Mouse (Mus musculus): ENCODE results near the gene Fbxo36. TPM values are rescaled to one million over a fixed set of nuclear protein-coding genes. Genes with fewer than 3 reads are reported as not detected.

Fbxo36 gene
- polyA plus RNA-seq, 1 experiment from 2014 or later: 10.5 TPM

GRCm38 (mm10) chr1:84935668-84936067 is 96.0 kb downstream of the Fbxo36 start:
- H3K27ac ChIP-seq: no peak overlapping the region
- peaks cover 3% of the 10 kb centered on the region; the same call in 1 of the 2 replicates for H3K4me1 ChIP-seq
- H3K36me3 ChIP-seq: no peaks in the 10 kb centered on the region
- WGBS: 68% methylated on average over 9 of the region's 9 CpGs
- no peaks in the 10 kb centered on the region for H3K9me3 ChIP-seq
- no peak overlapping the region for H3K4me3 ChIP-seq (replicated peaks)
- ATAC-seq (ENCODE audit: insufficient read depth, low FRiP score, low read depth): no peak
- no peak overlapping the region for H3K9ac ChIP-seq
- H3K4me2 ChIP-seq: no peak overlapping the region
- peaks cover 16% of the 10 kb centered on the region for H3K27me3 ChIP-seq (replicated peaks)

DNA sequence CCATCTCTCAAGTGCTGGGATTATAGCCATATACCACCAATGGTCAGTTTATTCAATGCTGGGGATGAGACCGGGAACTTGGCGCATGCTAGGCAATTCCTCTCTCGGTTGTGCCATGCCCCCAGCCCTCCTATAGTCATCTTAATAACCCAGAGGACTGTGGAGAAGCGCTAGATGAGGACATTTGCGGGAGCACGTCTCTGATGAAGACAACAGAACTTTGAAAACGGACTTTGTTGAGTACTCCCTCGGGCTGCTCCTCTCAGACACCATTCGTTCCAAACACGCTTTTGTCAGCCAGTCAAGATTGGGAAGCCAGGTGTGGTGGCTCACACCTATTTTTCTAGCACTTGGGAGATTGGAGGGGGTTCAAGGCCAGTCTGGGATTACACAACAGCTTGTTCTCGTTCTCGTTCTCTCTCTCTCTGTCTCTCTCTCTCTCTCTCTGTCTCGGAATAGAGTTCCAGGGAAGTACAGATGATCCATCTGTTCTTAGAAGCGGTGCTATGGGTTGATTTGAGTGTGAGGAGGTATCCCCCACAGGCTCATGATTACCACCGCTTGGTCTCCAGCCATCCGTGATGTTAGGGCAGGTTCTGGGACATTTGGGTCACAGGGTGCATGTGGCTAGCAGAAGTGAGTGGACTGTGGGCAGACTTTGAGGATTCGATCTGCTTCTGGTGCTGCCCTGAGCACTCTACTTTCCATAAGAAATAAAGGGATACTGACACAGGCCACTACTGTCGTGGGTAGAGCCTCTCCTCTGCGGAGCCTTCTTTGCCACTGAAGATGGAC is 97.3 kb downstream of the Fbxo36 start:
- 84% methylated on average over 19 of the region's 19 CpGs for WGBS
- no peak for ATAC-seq (ENCODE audit: insufficient read depth, low FRiP score, low read depth)
- Histone ChIP-seq H3K27ac (no peak overlapping the region), H3K9me3 (no peaks in the 10 kb centered on the region), H3K27me3 (replicated peaks) (peaks cover 16% of the 10 kb centered on the region), H3K4me2 (no peak overlapping the region), H3K4me1 (peaks cover 3% of the 10 kb centered on the region; the same call in 1 of the 2 replicates), H3K9ac (no peak overlapping the region), H3K4me3 (replicated peaks) (no peak overlapping the region), H3K36me3 (no peaks in the 10 kb centered on the region)

- peaks cover 6% of the 10 kb centered on the region; the same call in 1 of the 2 replicates for H3K27me3 ChIP-seq (replicated peaks)
- WGBS: 60% methylated on average over 4 of the region's 4 CpGs
Measured at GRCm38 (mm10) chr1:84939466-84939865, 99.8 kb downstream of the Fbxo36 start.

GRCm38 (mm10) chr1:84940322-84940721 is 100.7 kb downstream of the Fbxo36 start:
- Histone ChIP-seq H3K36me3 (no peaks in the 10 kb centered on the region), H3K4me3 (replicated peaks) (no peak overlapping the region), H3K27me3 (replicated peaks) (no peaks in the 10 kb centered on the region), H3K4me2 (no peak overlapping the region), H3K4me1 (no peaks in the 10 kb centered on the region), H3K9me3 (no peaks in the 10 kb centered on the region), H3K27ac (no peak overlapping the region), H3K9ac (no peak overlapping the region)
- 82% methylated on average over 2 of the region's 2 CpGs for WGBS
- no peak for ATAC-seq (ENCODE audit: insufficient read depth, low FRiP score, low read depth)

More at GRCm38 (mm10) chr1:84939466-84939865, 99.8 kb downstream of the Fbxo36 start:
- H3K27ac ChIP-seq: no peak overlapping the region
- no peak for ATAC-seq (ENCODE audit: insufficient read depth, low FRiP score, low read depth)
- H3K36me3 ChIP-seq: no peaks in the 10 kb centered on the region
- H3K4me3 ChIP-seq (replicated peaks): no peak overlapping the region
- H3K4me1 ChIP-seq: no peaks in the 10 kb centered on the region
- no peak overlapping the region for H3K9ac ChIP-seq
- no peak overlapping the region for H3K4me2 ChIP-seq
- no peaks in the 10 kb centered on the region for H3K9me3 ChIP-seq

DNA sequence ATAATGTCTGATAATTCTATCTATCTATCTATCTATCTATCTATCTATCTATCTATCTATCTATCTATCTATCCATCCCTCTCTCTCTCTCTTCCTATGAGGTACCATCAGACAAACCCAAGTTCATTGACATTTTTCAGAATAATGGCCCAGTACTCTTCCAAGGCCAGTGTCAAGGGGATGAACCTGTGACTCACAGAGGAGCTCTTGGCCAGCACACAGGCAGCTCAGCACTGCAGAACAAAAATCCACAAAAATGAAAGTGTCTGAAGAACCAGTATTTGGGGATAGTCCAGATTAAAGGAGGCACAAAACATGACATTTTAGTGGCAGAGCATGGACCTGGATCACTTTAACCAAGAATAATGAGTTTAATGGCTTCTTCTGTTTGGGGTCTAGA is 103.0 kb downstream of the Fbxo36 start:
- H3K36me3 ChIP-seq: no peaks in the 10 kb centered on the region
- no peaks in the 10 kb centered on the region for H3K27me3 ChIP-seq (replicated peaks)
- H3K27ac ChIP-seq: no peak overlapping the region
- no peak overlapping the region for H3K4me3 ChIP-seq (replicated peaks)
- H3K9me3 ChIP-seq: no peaks in the 10 kb centered on the region
- no peak for ATAC-seq (ENCODE audit: insufficient read depth, low FRiP score, low read depth)
- no peak overlapping the region for H3K4me2 ChIP-seq
- H3K4me1 ChIP-seq: no peaks in the 10 kb centered on the region
- H3K9ac ChIP-seq: no peak overlapping the region

GRCm38 (mm10) chr1:84943549-84943948 is 103.9 kb downstream of the Fbxo36 start:
- Histone ChIP-seq H3K27me3 (replicated peaks) (no peaks in the 10 kb centered on the region), H3K4me1 (no peaks in the 10 kb centered on the region), H3K4me3 (replicated peaks) (no peak overlapping the region), H3K9me3 (no peaks in the 10 kb centered on the region), H3K4me2 (no peak overlapping the region), H3K36me3 (no peaks in the 10 kb centered on the region), H3K27ac (no peak overlapping the region), H3K9ac (no peak overlapping the region)
- no peak for ATAC-seq (ENCODE audit: insufficient read depth, low FRiP score, low read depth)
- 91% methylated on average over 4 of the region's 4 CpGs for WGBS

- no peak for ATAC-seq (ENCODE audit: insufficient read depth, low FRiP score, low read depth)
- Histone ChIP-seq H3K9ac (no peak overlapping the region), H3K27ac (no peak overlapping the region), H3K36me3 (no peaks in the 10 kb centered on the region), H3K4me1 (no peaks in the 10 kb centered on the region), H3K4me3 (replicated peaks) (no peak overlapping the region), H3K9me3 (no peaks in the 10 kb centered on the region), H3K27me3 (replicated peaks) (no peaks in the 10 kb centered on the region), H3K4me2 (no peak overlapping the region)
- WGBS: 78% methylated on average over 3 of the region's 3 CpGs
Measured at GRCm38 (mm10) chr1:84945950-84946349, 106.3 kb downstream of the Fbxo36 start.

DNA sequence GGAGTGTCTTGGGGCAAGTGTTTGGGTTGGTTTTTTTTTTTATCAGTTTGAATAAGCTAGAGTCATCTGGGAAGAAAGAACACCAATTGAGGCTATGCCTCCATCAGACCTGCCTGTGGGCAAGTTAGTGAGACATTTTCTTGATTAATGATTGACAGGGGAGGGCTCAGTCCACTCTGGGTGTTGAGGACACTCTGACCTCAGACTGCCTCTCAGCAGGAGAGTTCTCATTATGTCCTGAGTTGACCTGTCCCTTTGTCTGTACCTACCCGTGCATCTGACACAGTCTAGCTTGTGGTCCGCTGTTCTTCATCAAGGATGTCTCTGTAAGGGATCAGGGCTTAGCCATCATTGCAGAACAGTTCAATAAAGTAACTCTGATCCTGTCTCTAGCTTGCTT is 107.7 kb downstream of the Fbxo36 start:
- no peak overlapping the region for H3K9ac ChIP-seq
- H3K27me3 ChIP-seq (replicated peaks): no peaks in the 10 kb centered on the region
- no peak for ATAC-seq (ENCODE audit: insufficient read depth, low FRiP score, low read depth)
- H3K4me2 ChIP-seq: no peak overlapping the region
- H3K9me3 ChIP-seq: no peaks in the 10 kb centered on the region
- no peak overlapping the region for H3K27ac ChIP-seq
- 85% methylated on average over 2 of the region's 2 CpGs for WGBS
- no peaks in the 10 kb centered on the region for H3K36me3 ChIP-seq
- H3K4me3 ChIP-seq (replicated peaks): no peak overlapping the region
- no peaks in the 10 kb centered on the region for H3K4me1 ChIP-seq

Other genes starting within 250 kb of the Fbxo36 start
- gene Dner, start 143.6 kb upstream of the Fbxo36 start, polyA plus RNA-seq (2015; fragmentation: Nextera tagmentation; extraction: Ambion mirVana): 3.7 and 4.3 TPM in 2 replicates
- 53.4 and 58.3 TPM in 2 replicates for gene Trip12, start 675 bp downstream of the Fbxo36 start, polyA plus RNA-seq (2015; fragmentation: Nextera tagmentation; extraction: Ambion mirVana)
- 0.26 and 0.35 TPM in 2 replicates for gene Slc16a14, start 95.3 kb downstream of the Fbxo36 start, polyA plus RNA-seq (2015; fragmentation: Nextera tagmentation; extraction: Ambion mirVana)

All from stomach, embryonic 15.5 days (tissue).